Mouse (Mus musculus): ENCODE results near the gene Tas2r116. TPM values are rescaled to one million over a fixed set of nuclear protein-coding genes. Genes with fewer than 3 reads are reported as not detected.

Gene Tas2r116
- not detected in 2 replicates for total RNA-seq (2012; rRNA removed)

DNA sequence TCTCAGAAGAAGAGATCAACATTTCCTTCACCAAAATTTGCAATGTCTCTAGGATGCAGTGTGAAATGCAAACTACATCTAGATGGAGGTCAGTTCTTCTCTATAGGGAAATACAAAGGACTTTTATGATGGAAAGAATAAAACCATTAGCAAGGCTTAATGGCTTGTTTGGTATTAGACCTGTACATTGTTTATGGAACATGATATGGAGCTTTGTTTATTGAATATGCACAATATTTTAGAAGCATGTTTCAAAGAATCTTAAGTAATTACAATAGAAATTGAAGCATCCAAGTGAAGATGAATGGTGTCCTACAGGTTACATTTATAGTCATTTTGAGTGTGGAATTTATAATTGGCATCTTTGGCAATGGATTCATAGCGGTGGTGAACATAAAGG is at the start of gene Tas2r116:
TSS of gene Tas2r116 (plus strand) at position 301 of the 400 bp plus-strand sequence.
- in situ Hi-C loops (cut with MboI; ENCODE audit: low sequenced_read_pairs in 2 of 2, unreplicated experiment in 2 of 2): no loop called here
- Histone ChIP-seq H3K36me3 (ENCODE audit: control insufficient read depth, insufficient read depth, low read length, poor library complexity, severe bottlenecking) (no peaks in the 10 kb centered on the region), H3K4me1 (ENCODE audit: control insufficient read depth in 2 of 2, insufficient read depth in 2 of 2, low read length in 2 of 2, poor library complexity in 1 of 2) (no peaks in the 10 kb centered on the region), H3K9ac (ENCODE audit: insufficient read depth, low read depth, low read length, poor library complexity, severe bottlenecking) (no peak within 1 kb of the TSS), H3K4me3 (ENCODE audit: insufficient read depth in 1 of 2, low read depth in 1 of 2, low read length in 2 of 2, poor library complexity in 1 of 2, severe bottlenecking in 1 of 2) (no peak within 1 kb of the TSS), H3K9me3 (ENCODE audit: control insufficient read depth, insufficient read depth, low read depth, low read length) (no peaks in the 10 kb centered on the region), H3K27ac (ENCODE audit: insufficient read depth, low read depth, low read length, poor library complexity, severe bottlenecking) (no peak within 1 kb of the TSS)
- DNase-seq (ENCODE audit: low read depth, low spot score): no peak
- TF ChIP-seq MAFK (IDR thresholded peaks at IDR 0.05; ENCODE audit: insufficient read depth, low read depth, low read length): no peak
- TF ChIP-seq CHD2 (IDR thresholded peaks at IDR 0.05; ENCODE audit: low read depth, low read length): no peak
- no peak for TF ChIP-seq ZNF384 (IDR thresholded peaks at IDR 0.05; ENCODE audit: low read depth, low read length)
- no peak for TF ChIP-seq HCFC1 (IDR thresholded peaks at IDR 0.05; ENCODE audit: borderline replicate concordance, insufficient read depth, low read length)
- no peak for TF ChIP-seq ZC3H11A (IDR thresholded peaks at IDR 0.05; ENCODE audit: borderline replicate concordance, low read depth, low read length)

DNA sequence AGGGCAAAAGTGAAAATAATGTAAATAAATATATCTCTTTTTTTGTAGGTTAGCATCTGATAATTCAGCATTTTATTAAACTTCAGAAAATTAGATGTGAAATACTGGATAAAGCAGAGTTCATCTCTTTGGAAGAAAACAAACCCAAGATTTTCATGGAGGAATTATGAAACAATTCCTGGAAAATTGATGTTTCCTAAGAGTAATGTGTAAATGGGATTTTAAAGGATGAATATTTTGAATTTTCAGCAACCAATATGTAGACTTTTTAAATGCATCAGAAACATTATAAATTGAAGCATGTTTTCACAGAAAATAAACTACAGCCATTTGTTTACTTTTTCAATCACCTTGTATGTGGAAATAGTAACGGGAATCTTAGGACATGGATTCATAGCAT is 8.4 kb upstream of the Tas2r116 start, which contains the start of gene Tas2r123:
TSS of gene Tas2r123 (plus strand) at position 301 of the 400 bp plus-strand sequence.
- H3K4me1 ChIP-seq (ENCODE audit: control insufficient read depth in 2 of 2, insufficient read depth in 2 of 2, low read length in 2 of 2, poor library complexity in 1 of 2): no peaks in the 10 kb centered on the region
- H3K36me3 ChIP-seq (ENCODE audit: control insufficient read depth, insufficient read depth, low read length, poor library complexity, severe bottlenecking): no peaks in the 10 kb centered on the region
- no peak within 1 kb of the TSS for H3K9ac ChIP-seq (ENCODE audit: insufficient read depth, low read depth, low read length, poor library complexity, severe bottlenecking)
- in situ Hi-C loops (cut with MboI; ENCODE audit: low sequenced_read_pairs in 2 of 2, unreplicated experiment in 2 of 2): no loop called here
- H3K9me3 ChIP-seq (ENCODE audit: control insufficient read depth, insufficient read depth, low read depth, low read length): no peaks in the 10 kb centered on the region
- no peak for TF ChIP-seq HCFC1 (IDR thresholded peaks at IDR 0.05; ENCODE audit: borderline replicate concordance, insufficient read depth, low read length)
- no peak for TF ChIP-seq MAFK (IDR thresholded peaks at IDR 0.05; ENCODE audit: insufficient read depth, low read depth, low read length)
- TF ChIP-seq CHD2 (IDR thresholded peaks at IDR 0.05; ENCODE audit: low read depth, low read length): no peak
- no peak for TF ChIP-seq ZC3H11A (IDR thresholded peaks at IDR 0.05; ENCODE audit: borderline replicate concordance, low read depth, low read length)
- no peak for TF ChIP-seq ZNF384 (IDR thresholded peaks at IDR 0.05; ENCODE audit: low read depth, low read length)
- no peak within 1 kb of the TSS for H3K27ac ChIP-seq (ENCODE audit: insufficient read depth, low read depth, low read length, poor library complexity, severe bottlenecking)
- no peak for DNase-seq (ENCODE audit: low read depth, low spot score)
- H3K4me3 ChIP-seq (ENCODE audit: insufficient read depth in 1 of 2, low read depth in 1 of 2, low read length in 2 of 2, poor library complexity in 1 of 2, severe bottlenecking in 1 of 2): no peak within 1 kb of the TSS

DNA sequence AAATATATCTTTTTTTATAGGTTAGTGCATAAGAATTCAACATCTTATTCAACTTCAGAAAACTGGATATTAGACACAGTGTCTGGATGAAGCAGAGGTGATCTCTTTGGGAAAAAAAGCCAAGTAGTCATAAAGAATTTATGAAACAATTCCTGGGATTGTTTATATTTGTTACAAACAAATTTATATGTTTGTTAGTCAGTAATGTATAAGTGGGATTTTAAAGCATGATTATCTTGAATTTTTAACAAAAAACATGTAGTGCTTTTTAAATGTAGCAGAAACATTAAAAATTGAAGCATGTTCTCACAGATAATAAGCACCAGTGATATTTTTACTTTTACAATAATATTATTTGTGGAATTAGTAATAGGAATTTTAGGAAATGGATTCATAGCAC is 12.5 kb downstream of the Tas2r116 start, which contains the start of gene Tas2r110:
TSS of gene Tas2r110 (plus strand) at position 301 of the 400 bp plus-strand sequence.
- H3K4me1 ChIP-seq (ENCODE audit: control insufficient read depth in 2 of 2, insufficient read depth in 2 of 2, low read length in 2 of 2, poor library complexity in 1 of 2): no peaks in the 10 kb centered on the region
- H3K36me3 ChIP-seq (ENCODE audit: control insufficient read depth, insufficient read depth, low read length, poor library complexity, severe bottlenecking): no peaks in the 10 kb centered on the region
- H3K9ac ChIP-seq (ENCODE audit: insufficient read depth, low read depth, low read length, poor library complexity, severe bottlenecking): no peak within 1 kb of the TSS
- H3K4me3 ChIP-seq (ENCODE audit: insufficient read depth in 1 of 2, low read depth in 1 of 2, low read length in 2 of 2, poor library complexity in 1 of 2, severe bottlenecking in 1 of 2): no peak within 1 kb of the TSS
- H3K9me3 ChIP-seq (ENCODE audit: control insufficient read depth, insufficient read depth, low read depth, low read length): no peaks in the 10 kb centered on the region
- H3K27ac ChIP-seq (ENCODE audit: insufficient read depth, low read depth, low read length, poor library complexity, severe bottlenecking): no peak within 1 kb of the TSS
- no peak for DNase-seq (ENCODE audit: low read depth, low spot score)
- TF ChIP-seq ZC3H11A (IDR thresholded peaks at IDR 0.05; ENCODE audit: borderline replicate concordance, low read depth, low read length): no peak
- no peak for TF ChIP-seq HCFC1 (IDR thresholded peaks at IDR 0.05; ENCODE audit: borderline replicate concordance, insufficient read depth, low read length)
- no peak for TF ChIP-seq CHD2 (IDR thresholded peaks at IDR 0.05; ENCODE audit: low read depth, low read length)
- TF ChIP-seq MAFK (IDR thresholded peaks at IDR 0.05; ENCODE audit: insufficient read depth, low read depth, low read length): no peak
- in situ Hi-C loops (cut with MboI; ENCODE audit: low sequenced_read_pairs in 2 of 2, unreplicated experiment in 2 of 2): no loop called here

DNA sequence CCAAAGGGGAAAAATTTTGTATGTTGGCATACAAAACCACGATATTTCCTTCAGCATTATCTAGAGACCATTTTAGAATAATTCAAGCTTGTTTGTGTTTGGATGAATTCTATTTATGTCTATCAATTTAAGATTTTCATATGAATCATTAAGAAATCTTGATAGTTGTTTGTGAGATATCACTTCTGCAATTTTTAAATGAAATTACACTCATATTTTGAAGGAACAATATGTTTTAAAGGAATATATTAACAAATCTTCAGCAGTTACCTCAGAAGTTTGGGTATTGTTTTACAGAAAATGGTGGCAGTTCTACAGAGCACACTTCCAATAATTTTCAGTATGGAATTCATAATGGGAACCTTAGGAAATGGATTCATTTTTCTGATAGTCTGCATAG is 37.5 kb downstream of the Tas2r116 start, which contains the start of gene Tas2r113:
TSS of gene Tas2r113 (plus strand) at position 301 of the 400 bp plus-strand sequence.
- Histone ChIP-seq H3K4me3 (ENCODE audit: insufficient read depth in 1 of 2, low read depth in 1 of 2, low read length in 2 of 2, poor library complexity in 1 of 2, severe bottlenecking in 1 of 2) (no peak within 1 kb of the TSS), H3K9me3 (ENCODE audit: control insufficient read depth, insufficient read depth, low read depth, low read length) (no peaks in the 10 kb centered on the region), H3K9ac (ENCODE audit: insufficient read depth, low read depth, low read length, poor library complexity, severe bottlenecking) (no peak within 1 kb of the TSS), H3K27ac (ENCODE audit: insufficient read depth, low read depth, low read length, poor library complexity, severe bottlenecking) (no peak within 1 kb of the TSS), H3K36me3 (ENCODE audit: control insufficient read depth, insufficient read depth, low read length, poor library complexity, severe bottlenecking) (no peaks in the 10 kb centered on the region), H3K4me1 (ENCODE audit: control insufficient read depth in 2 of 2, insufficient read depth in 2 of 2, low read length in 2 of 2, poor library complexity in 1 of 2) (no peaks in the 10 kb centered on the region)
- no peak for DNase-seq (ENCODE audit: low read depth, low spot score)
- no peak for TF ChIP-seq ZC3H11A (IDR thresholded peaks at IDR 0.05; ENCODE audit: borderline replicate concordance, low read depth, low read length)
- TF ChIP-seq ZNF384 (IDR thresholded peaks at IDR 0.05; ENCODE audit: low read depth, low read length): no peak
- TF ChIP-seq MAFK (IDR thresholded peaks at IDR 0.05; ENCODE audit: insufficient read depth, low read depth, low read length): no peak
- TF ChIP-seq CHD2 (IDR thresholded peaks at IDR 0.05; ENCODE audit: low read depth, low read length): no peak
- no peak for TF ChIP-seq HCFC1 (IDR thresholded peaks at IDR 0.05; ENCODE audit: borderline replicate concordance, insufficient read depth, low read length)
- in situ Hi-C loops (cut with MboI; ENCODE audit: low sequenced_read_pairs in 2 of 2, unreplicated experiment in 2 of 2): no loop called here

Other genes with a start within 250 kb of the Tas2r116 start
- gene A630073D07Rik, start 203.9 kb upstream of the Tas2r116 start, total RNA-seq (2012; rRNA removed): not detected in 2 replicates
- not detected in 2 replicates for gene Tas2r120, start 198.5 kb upstream of the Tas2r116 start, total RNA-seq (2012; rRNA removed)
- gene Tas2r121, start 154.4 kb upstream of the Tas2r116 start, total RNA-seq (2012; rRNA removed): not detected in 2 replicates
- gene Tas2r122, start 143.5 kb upstream of the Tas2r116 start, total RNA-seq (2012; rRNA removed): not detected in 2 replicates
- not detected in 2 replicates for gene Tas2r115, start 117.4 kb upstream of the Tas2r116 start, total RNA-seq (2012; rRNA removed)
- not detected in 2 replicates for gene Tas2r124, start 100.7 kb upstream of the Tas2r116 start, total RNA-seq (2012; rRNA removed)
- gene Tas2r102, start 93.3 kb upstream of the Tas2r116 start, total RNA-seq (2012; rRNA removed): not detected in 2 replicates
- gene Tas2r136, start 77.3 kb upstream of the Tas2r116 start, total RNA-seq (2012; rRNA removed): not detected in 2 replicates
- not detected in 2 replicates for gene Tas2r117, start 52.6 kb upstream of the Tas2r116 start, total RNA-seq (2012; rRNA removed)
- gene Tas2r123, start 8.3 kb upstream of the Tas2r116 start, total RNA-seq (2012; rRNA removed): not detected in 2 replicates
- gene Tas2r110, start 12.6 kb downstream of the Tas2r116 start, total RNA-seq (2012; rRNA removed): not detected in 2 replicates
- not detected in 2 replicates for gene Tas2r113, start 37.6 kb downstream of the Tas2r116 start, total RNA-seq (2012; rRNA removed)
- gene Tas2r125, start 54.2 kb downstream of the Tas2r116 start, total RNA-seq (2012; rRNA removed): not detected in 2 replicates
- gene Tas2r129, start 95.7 kb downstream of the Tas2r116 start, total RNA-seq (2012; rRNA removed): not detected in 2 replicates
- gene Tas2r131, start 102.5 kb downstream of the Tas2r116 start, total RNA-seq (2012; rRNA removed): not detected in 2 replicates
- gene Tas2r109, start 125.5 kb downstream of the Tas2r116 start, total RNA-seq (2012; rRNA removed): not detected in 2 replicates
- gene Tas2r103, start 181.7 kb downstream of the Tas2r116 start, total RNA-seq (2012; rRNA removed): not detected in 2 replicates
- not detected in 2 replicates for gene Tas2r140, start 200.4 kb downstream of the Tas2r116 start, total RNA-seq (2012; rRNA removed)
- 10.2 and 10.4 TPM in 2 replicates for gene Smim10l1, start 249.5 kb downstream of the Tas2r116 start, total RNA-seq (2012; rRNA removed)